Mouse (Mus musculus): ENCODE results near the gene Nono.
"Not testable (repeated sequence)": the region's sequence is repeated elsewhere in the genome, so short reads cannot be mapped to it uniquely, and the experiment has no call there.

Gene Nono

GRCm38 (mm10) chrX:101481604-101482350 lies 52.7 kb downstream of the Nono start:
- intact Hi-C loops (cut with DNase I), result no loop called here

GRCm38 (mm10) chrX:101486487-101487152 lies 57.5 kb downstream of the Nono start:
- intact Hi-C loops (cut with DNase I), result not testable (repeated sequence)
